Mouse (Mus musculus): ENCODE results near the gene Fbxl16. TPM values are rescaled to one million over a fixed set of nuclear protein-coding genes. Genes with fewer than 3 reads are reported as not detected.

Gene Fbxl16
- total and polyA plus RNA-seq, 3 experiments: not detected

DNA sequence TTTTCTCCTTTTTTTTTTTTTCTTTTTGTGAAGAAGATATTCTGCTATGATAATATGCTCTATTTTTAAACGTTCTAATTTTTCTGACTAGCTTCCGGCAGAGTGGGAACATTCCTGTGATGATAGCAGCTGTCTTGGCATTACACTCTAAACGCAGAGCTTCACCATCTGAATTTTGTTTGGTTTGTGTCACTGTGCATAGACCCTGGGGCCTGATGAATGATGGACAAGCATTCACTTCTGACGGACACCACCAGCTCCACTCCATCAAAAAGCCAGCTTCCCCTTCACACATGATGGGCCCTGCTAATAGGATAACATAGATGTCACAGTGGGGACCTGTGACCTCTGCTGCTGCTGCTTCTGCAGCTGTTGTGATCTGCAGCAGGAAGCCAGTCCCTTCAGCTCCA lies 47.3 kb upstream of the Fbxl16 start (continued):
- TF ChIP-seq TBP (conservative IDR thresholded peaks at IDR 0.05; ENCODE audit: low read depth, low read length): no peak

DNA sequence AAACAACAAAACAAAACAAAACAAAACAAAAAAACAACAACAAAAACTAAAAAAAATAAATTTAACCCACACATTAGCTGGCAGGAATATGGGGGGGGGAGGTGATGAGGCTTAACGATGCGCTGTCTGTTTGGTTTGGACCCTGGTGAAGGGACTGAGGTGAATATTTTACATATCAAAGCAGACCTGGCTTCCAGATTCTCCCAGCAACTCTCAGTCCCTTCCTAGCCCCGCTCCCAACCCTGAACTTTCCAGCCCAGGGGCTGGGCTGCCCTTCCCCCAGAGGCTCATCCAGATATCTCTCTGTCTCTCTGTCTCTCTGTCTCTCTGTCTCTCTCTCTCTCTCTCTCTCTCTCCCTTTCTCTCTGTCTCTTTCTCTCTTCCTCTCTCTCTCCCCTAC lies 46.3 kb upstream of the Fbxl16 start:
- TF ChIP-seq ZKSCAN1 (IDR thresholded peaks at IDR 0.05; ENCODE audit: borderline replicate concordance, low read depth, low read length): no peak
- TF ChIP-seq E2F4 (IDR thresholded peaks at IDR 0.05; ENCODE audit: insufficient replicate concordance, low read depth, low read length): no peak
- TF ChIP-seq POLR2AphosphoS2 (IDR thresholded peaks at IDR 0.05; ENCODE audit: low read depth, low read length): no peak
- no peak for TF ChIP-seq CHD2 (IDR thresholded peaks at IDR 0.05; ENCODE audit: low read length)
- TF ChIP-seq SIN3A (IDR thresholded peaks at IDR 0.05; ENCODE audit: low read length): no peak
- TF ChIP-seq CHD1 (IDR thresholded peaks at IDR 0.05; ENCODE audit: low read depth, low read length): no peak
- no peak for TF ChIP-seq CTCF (conservative IDR thresholded peaks at IDR 0.05 in 1 of 2, IDR thresholded peaks at IDR 0.05 in 1 of 2; ENCODE audit: low read depth in 2 of 2, low read length in 2 of 2)
- TF ChIP-seq IRF4 (IDR thresholded peaks at IDR 0.05; ENCODE audit: low read depth, low read length): no peak
- TF ChIP-seq PAX5 (IDR thresholded peaks at IDR 0.05; ENCODE audit: low read length): no peak
- no peak for TF ChIP-seq USF1 (IDR thresholded peaks at IDR 0.05; ENCODE audit: low read depth, low read length)
- no peak for TF ChIP-seq ZC3H11A (IDR thresholded peaks at IDR 0.05; ENCODE audit: low read depth, low read length)
- no peak for TF ChIP-seq BHLHE40 (IDR thresholded peaks at IDR 0.05; ENCODE audit: low read depth, low read length)
- no peak for TF ChIP-seq MXI1 (IDR thresholded peaks at IDR 0.05; ENCODE audit: low read depth, low read length)
- TF ChIP-seq NRF1 (IDR thresholded peaks at IDR 0.05; ENCODE audit: low read depth, low read length): no peak
- no peak for TF ChIP-seq RCOR1 (conservative IDR thresholded peaks at IDR 0.05; ENCODE audit: low read depth, low read length)
- TF ChIP-seq JUN (IDR thresholded peaks at IDR 0.05; ENCODE audit: insufficient read depth, low read depth, low read length): no peak
- TF ChIP-seq MAZ (IDR thresholded peaks at IDR 0.05; ENCODE audit: low read depth, low read length): no peak
- no peak for TF ChIP-seq ZNF384 (IDR thresholded peaks at IDR 0.05; ENCODE audit: low read depth, low read length)
- TF ChIP-seq ZMIZ1 (IDR thresholded peaks at IDR 0.05; ENCODE audit: low read depth, low read length): no peak
- TF ChIP-seq EP300 (IDR thresholded peaks at IDR 0.05; ENCODE audit: low read length): no peak
- Histone ChIP-seq H3K27me3 (replicated peaks) (peaks cover 84% of the 10 kb centered on the region), H3K9me3 (replicated peaks; ENCODE audit: low read length) (no peaks in the 10 kb centered on the region), H3K9ac (ENCODE audit: insufficient read depth, low read depth) (no peak overlapping the region), H3K4me2 (ENCODE audit: insufficient read depth, low read depth, poor library complexity, severe bottlenecking) (no peak overlapping the region), H3K4me3 (replicated peaks in 1 of 3; ENCODE audit: low read depth in 2 of 3, low read length in 2 of 3, poor library complexity in 1 of 3) (no peak overlapping the region), H3K36me3 (replicated peaks in 1 of 2; ENCODE audit: control insufficient read depth in 1 of 2, insufficient read depth in 1 of 2, low read length in 1 of 2) (no peaks in the 10 kb centered on the region), H3K27ac (ENCODE audit: insufficient read depth, low read depth) (no peak overlapping the region), H3K79me2 (replicated peaks; ENCODE audit: control insufficient read depth, extremely low read depth, insufficient read depth, poor library complexity, severe bottlenecking) (no peaks in the 10 kb centered on the region), H3K4me1 (ENCODE audit: control insufficient read depth in 1 of 2, insufficient read depth in 2 of 2) (no peaks in the 10 kb centered on the region)
- DNase-seq (ENCODE audit: extremely low read depth): no peak
- in situ Hi-C loops (cut with MboI; ENCODE audit: low pct_ligation_motif_present, low pct_unique_long_range_greater_than_20kb, low sequenced_read_pairs): no loop called here
- dilution Hi-C loops (cut with MboI; ENCODE audit: extremely low pct_ligation_motif_present, extremely low pct_unique_long_range_greater_than_20kb, low sequenced_read_pairs): no loop called here

Data from CH12.LX (cell line).